Mouse (Mus musculus) forebrain, postnatal 0 days (tissue): ENCODE results near the gene Mmd. TPM values are rescaled to one million over a fixed set of nuclear protein-coding genes. Genes with fewer than 3 reads are reported as not detected.

ENCODE experiments used
- ATAC-seq: fragments of 200-750 bp; cut with Nextera tagmentation; 2 replicates; pipeline ENCODE4 v1.8.0; 2017; ENCODE audit warnings: mild to moderate bottlenecking, moderate library complexity
- DNase-seq: peaks from one replicate; pipeline ENCODE4 v3.0.0-alpha.2; 2015
- H3K27ac ChIP-seq: fragments of 300-500 bp; sonication (generic); 2 replicates; pipeline ENCODE4 v1.5.1; 2014; ENCODE audit warnings: low read depth, mild to moderate bottlenecking, antibody characterized with exemption, low read length, moderate library complexity, mixed read lengths
- H3K27me3 ChIP-seq: fragments of 300-500 bp; sonication (generic); 2 replicates; pipeline ENCODE4 v1.6.1; 2014; ENCODE audit warnings: mild to moderate bottlenecking, low read length, mixed read lengths; ENCODE audit not compliant: insufficient read depth
- H3K36me3 ChIP-seq: fragments of 300-500 bp; sonication (generic); 2 replicates; pipeline ENCODE4 v1.6.1; 2014; ENCODE audit warnings: mild to moderate bottlenecking, moderate library complexity; ENCODE audit not compliant: insufficient read depth
- H3K4me1 ChIP-seq: fragments of 300-500 bp; sonication (generic); 2 replicates; pipeline ENCODE4 v1.6.1; 2014; ENCODE audit warnings: antibody characterized with exemption; ENCODE audit not compliant: insufficient read depth
- H3K4me2 ChIP-seq: fragments of 300-500 bp; sonication (generic); 2 replicates; pipeline ENCODE4 v1.6.1; 2014; ENCODE audit warnings: low read depth, mild to moderate bottlenecking, moderate library complexity
- H3K4me3 ChIP-seq: fragments of 300-500 bp; sonication (generic); 2 replicates; pipeline ENCODE4 v1.5.1; 2014; ENCODE audit warnings: low read depth, low read length, mixed read lengths
- H3K9ac ChIP-seq: fragments of 300-500 bp; sonication (generic); 2 replicates; pipeline ENCODE4 v1.6.1; 2014; ENCODE audit warnings: mild to moderate bottlenecking
- H3K9me3 ChIP-seq: fragments of 300-500 bp; sonication (generic); 2 replicates; pipeline ENCODE4 v1.6.1; 2016; ENCODE audit warnings: low read length
- CTCF ChIP-seq: sonication (generic); IDR thresholded peaks from 2 replicates; pipeline ENCODE4 v1.5.1; 2016; ENCODE audit warnings: antibody characterized with exemption, control low read depth, low read depth
- WGBS: fragments of 180-500 bp; shearing (Covaris S2); extraction: QIAGEN DNeasy Blood & Tissue Kit; methylation state at CpG from one replicate; pipeline ENCODE4 v1.1.7; 2014; 5-methylcytosine and 5-hydroxymethylcytosine counted together
- polyA plus RNA-seq: library from polyadenylated mRNA; unstranded; fragments of >200 nt; fragmentation: Nextera tagmentation; extraction: Ambion mirVana; gene quantifications from 2 replicates; pipeline ENCODE4 v1.2.1, GENCODE M21; 2015
- total RNA-seq: library from RNA; depleted of rRNA; stranded (reverse); fragments of >200 nt; gene quantifications from 2 replicates; pipeline ENCODE4 v1.2.3, GENCODE M21; 2014; rRNA removed

Gene Mmd
- total and polyA plus RNA-seq, 2 experiments from 2014 or later, result 119 to 161 TPM

DNA sequence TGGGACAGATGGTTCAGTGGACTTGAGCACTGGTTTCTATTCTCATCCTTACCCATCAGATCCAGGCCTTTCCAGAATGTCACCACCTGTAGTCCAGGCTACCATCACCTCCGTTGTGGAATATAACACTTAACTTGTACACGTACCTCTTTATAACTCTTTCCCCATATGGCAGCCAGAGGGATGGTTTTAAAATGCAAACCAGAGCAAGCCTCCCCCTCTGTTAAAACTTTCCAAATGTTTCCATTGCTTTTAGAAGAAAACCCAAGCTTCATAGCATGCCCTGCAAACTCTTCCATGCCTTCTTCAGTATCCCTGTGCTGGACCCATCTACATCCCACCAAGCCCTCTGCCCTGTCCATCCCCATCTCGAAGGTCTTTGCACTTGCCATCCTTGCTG, 75.3 kb downstream of the Mmd start:
- Histone ChIP-seq H3K4me1 (no peaks in the 10 kb centered on the region), H3K4me3 (no peak overlapping the region), H3K36me3 (no peaks in the 10 kb centered on the region), H3K9ac (no peak overlapping the region), H3K4me2 (no peak overlapping the region), H3K27me3 (no peaks in the 10 kb centered on the region), H3K9me3 (no peaks in the 10 kb centered on the region), H3K27ac (no peak overlapping the region)
- DNase-seq (no peak), ATAC-seq (no peak)
- 87% methylated on average over 3 of the region's 3 CpGs for WGBS
- no peak for TF ChIP-seq CTCF

DNA sequence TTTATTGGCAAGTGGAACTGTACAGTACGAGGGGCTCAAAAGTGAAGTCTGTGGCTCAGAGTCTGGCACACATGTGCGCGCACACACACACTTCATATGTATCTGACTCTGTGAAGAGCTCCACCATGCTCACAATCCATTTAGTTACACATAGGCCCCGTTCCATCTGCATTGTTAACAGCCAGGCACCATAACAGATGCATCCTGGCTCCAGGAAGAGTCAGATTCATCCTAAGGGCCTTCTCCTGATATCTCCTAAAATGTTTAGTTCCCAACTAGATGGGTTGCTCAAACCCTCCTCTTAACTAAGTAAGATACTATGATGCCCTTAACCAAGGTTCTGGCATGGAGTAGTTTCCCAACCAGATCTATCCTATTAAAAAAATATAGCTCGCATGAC, 76.9 kb downstream of the Mmd start:
- DNase-seq, result no peak
- Histone ChIP-seq H3K4me3 (no peak overlapping the region), H3K9me3 (no peaks in the 10 kb centered on the region), H3K27ac (no peak overlapping the region), H3K36me3 (no peaks in the 10 kb centered on the region), H3K4me1 (no peaks in the 10 kb centered on the region), H3K4me2 (no peak overlapping the region), H3K27me3 (no peaks in the 10 kb centered on the region), H3K9ac (no peak overlapping the region)
- no peak for ATAC-seq
- 86% methylated on average over 5 of the region's 5 CpGs for WGBS
- TF ChIP-seq CTCF, result no peak

DNA sequence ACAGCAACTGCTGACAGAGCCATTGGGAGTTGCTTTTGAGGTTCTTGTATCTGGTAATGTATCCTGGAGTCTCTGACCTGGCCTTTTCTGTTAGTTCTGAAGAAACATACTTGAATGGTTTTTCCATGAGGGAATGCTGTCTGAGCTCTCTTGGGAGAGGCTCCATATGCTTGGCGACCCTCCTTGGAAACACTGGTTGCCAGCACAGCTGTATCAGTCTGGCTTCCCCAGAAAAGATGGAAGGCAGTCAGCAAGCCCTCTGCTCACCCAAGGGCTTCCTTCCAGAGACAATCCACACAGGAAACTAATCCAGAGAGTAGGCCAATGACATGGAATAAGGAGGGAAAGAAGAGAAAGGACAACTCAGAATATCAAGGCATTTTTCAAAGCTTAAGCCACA, 77.6 kb downstream of the Mmd start:
- Histone ChIP-seq H3K9ac (no peak overlapping the region), H3K27me3 (no peaks in the 10 kb centered on the region), H3K4me1 (no peaks in the 10 kb centered on the region), H3K4me2 (no peak overlapping the region), H3K9me3 (no peaks in the 10 kb centered on the region), H3K4me3 (no peak overlapping the region), H3K27ac (no peak overlapping the region), H3K36me3 (no peaks in the 10 kb centered on the region)
- no peak for ATAC-seq
- WGBS, result 55% methylated on average over 1 of the region's 1 CpGs
- no peak for DNase-seq
- no peak for TF ChIP-seq CTCF

Other genes with a start within 250 kb of the Mmd start
- 0.52 and 0.62 TPM in 2 replicates for gene Pctp, start 246.6 kb upstream of the Mmd start, total RNA-seq
- gene Pctp, start 246.6 kb upstream of the Mmd start, polyA plus RNA-seq, result 0.60 and 0.99 TPM in 2 replicates
- 7.7 and 13.5 TPM in 2 replicates for gene Tmem100, start 219.1 kb upstream of the Mmd start, total RNA-seq
- 8.8 and 11.3 TPM in 2 replicates for gene Tmem100, start 219.1 kb upstream of the Mmd start, polyA plus RNA-seq
- 12.0 and 14.5 TPM in 2 replicates for gene Gm45716, start 61.8 kb upstream of the Mmd start, total RNA-seq
- 24.7 and 32.7 TPM in 2 replicates for gene Gm45716, start 61.8 kb upstream of the Mmd start, polyA plus RNA-seq
- gene Hlf, start 141.4 kb downstream of the Mmd start, total RNA-seq, result 5.7 and 6.8 TPM in 2 replicates
- 5.5 and 9.7 TPM in 2 replicates for gene Hlf, start 141.4 kb downstream of the Mmd start, polyA plus RNA-seq